Mouse (Mus musculus): ENCODE results near the gene Gm49405. TPM values are rescaled to one million over a fixed set of nuclear protein-coding genes. Genes with fewer than 3 reads are reported as not detected.
"Not testable (repeated sequence)": the region's sequence is repeated elsewhere in the genome, so short reads cannot be mapped to it uniquely, and the experiment has no call there.

Gene Gm49405
- total RNA-seq, 2 experiments from 2014 or later = 1.7 TPM

DNA sequence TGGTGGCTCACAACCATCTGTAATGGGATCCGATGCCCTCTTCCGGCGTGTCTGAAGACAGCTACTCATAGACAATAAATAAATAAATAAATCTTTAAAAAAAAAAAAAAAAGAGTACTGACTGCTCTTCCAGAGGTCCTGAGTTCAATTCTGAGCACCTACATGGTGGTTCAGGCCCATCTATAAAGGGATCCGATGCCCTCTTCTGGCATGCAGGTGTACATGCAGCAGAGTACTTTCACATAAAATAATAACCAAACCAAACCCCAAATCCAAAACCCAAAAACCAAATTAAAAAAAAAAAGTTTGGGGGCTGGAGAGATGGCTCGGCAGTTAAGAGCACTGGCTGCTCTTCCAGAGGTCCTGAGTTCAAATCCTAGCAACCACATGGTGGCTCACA lies 48.6 kb downstream of the Gm49405 start:
- DNase-seq (ENCODE audit: low spot score in 2 of 2) = not testable (repeated sequence)

DNA sequence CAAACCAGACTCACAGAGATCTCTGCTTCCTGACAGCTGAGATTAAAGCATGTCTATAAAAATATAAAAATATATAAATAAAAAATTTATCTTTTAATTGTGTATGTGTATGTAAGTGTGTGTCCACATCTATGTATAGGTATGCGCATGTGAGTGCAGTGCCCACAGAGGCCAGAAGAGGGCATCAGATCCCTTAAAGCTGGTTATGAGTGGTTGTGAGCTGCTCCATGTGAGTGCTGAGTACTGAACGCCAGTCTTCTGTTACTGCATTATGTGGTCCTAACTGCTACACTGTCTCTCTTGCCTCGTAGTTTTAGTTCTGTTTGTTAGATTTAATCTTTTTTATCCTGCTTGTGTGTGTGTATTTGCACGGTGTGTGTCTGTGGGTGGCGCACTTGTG lies 50.6 kb downstream of the Gm49405 start:
- DNase-seq (ENCODE audit: low spot score in 2 of 2) = no peak

- peak; percentile 62 to 69 for DNase-seq (ENCODE audit: low spot score in 2 of 2)
Measured at GRCm38 (mm10) chr19:4051741-4052515, 51.5 kb downstream of the Gm49405 start.

- no peak for DNase-seq (ENCODE audit: low spot score in 2 of 2)
Measured at GRCm38 (mm10) chr19:4052516-4053030, 52.1 kb downstream of the Gm49405 start.

DNA sequence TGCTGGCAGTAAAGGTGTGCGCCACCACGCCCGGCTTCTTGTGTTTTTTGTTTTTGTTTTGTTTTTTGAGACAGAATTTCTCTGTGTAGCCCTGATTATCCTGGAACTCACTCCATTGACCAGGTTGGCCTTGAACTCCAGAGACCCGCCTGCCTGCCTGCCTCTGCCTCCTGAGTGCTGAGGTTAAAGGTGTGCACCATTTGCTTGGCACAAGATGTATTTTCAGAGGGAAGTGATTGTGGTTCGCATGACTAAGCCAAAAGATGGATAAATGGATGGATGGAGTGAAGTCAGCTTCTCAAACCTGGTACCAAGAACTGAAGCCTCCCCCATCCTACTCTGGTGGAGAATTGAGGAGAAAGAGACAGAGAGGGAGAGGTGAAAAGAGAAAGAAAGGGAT lies 54.2 kb downstream of the Gm49405 start:
- DNase-seq (ENCODE audit: low spot score in 2 of 2) = no peak

Other genes starting within 250 kb of the Gm49405 start
- gene Kmt5b, start 233.2 kb upstream of the Gm49405 start, total RNA-seq (2021) = 10 to 100 TPM; 72.9 to 76.9 TPM
- 100 to 1,000 TPM in 1 of 2 experiments, 10 to 100 TPM in 1; 98.1 to 104 TPM for gene Chka, start 148.9 kb upstream of the Gm49405 start, total RNA-seq (2021)
- gene Tcirg1, start 93.5 kb upstream of the Gm49405 start, total RNA-seq (2021) = 10 to 100 TPM; 19.1 to 26.0 TPM
- 100 to 1,000 TPM; 134 to 139 TPM for gene Ndufs8, start 87.9 kb upstream of the Gm49405 start, total RNA-seq (2021)
- 1 to 10 TPM; 1.3 to 1.7 TPM for gene Aldh3b1, start 70.8 kb upstream of the Gm49405 start, total RNA-seq (2021)
- gene Unc93b1, start 65.4 kb upstream of the Gm49405 start, total RNA-seq (2021) = 10 to 100 TPM; 13.9 to 20.7 TPM
- not detected for gene Aldh3b3, start 42.0 kb upstream of the Gm49405 start, total RNA-seq (2021)
- gene Aldh3b2, start 28.3 kb upstream of the Gm49405 start, total RNA-seq (2021) = 1 to 10 TPM; 1.3 to 1.4 TPM
- 1 to 10 TPM; 1.9 to 2.2 TPM for gene Acy3, start 14.1 kb upstream of the Gm49405 start, total RNA-seq (2021)
- not detected for gene Tbx10, start 7.9 kb upstream of the Gm49405 start, total RNA-seq (2021)
- gene Nudt8, start within 50 bp of the Gm49405 start, total RNA-seq (2021) = 1 to 10 TPM; 9.0 to 9.4 TPM
- 1 to 10 TPM; 2.9 to 3.3 TPM for gene Doc2g, start 2.7 kb downstream of the Gm49405 start, total RNA-seq (2021)
- 100 to 1,000 TPM; 197 to 207 TPM for gene Ndufv1, start 12.2 kb downstream of the Gm49405 start, total RNA-seq (2021)
- gene Gstp1, start 37.4 kb downstream of the Gm49405 start, total RNA-seq (2021) = 100 to 1,000 TPM; 263 to 285 TPM
- gene Gstp2, start 45.4 kb downstream of the Gm49405 start, total RNA-seq (2021) = 10 to 100 TPM; 18.5 to 23.6 TPM
- gene Gstp3, start 58.9 kb downstream of the Gm49405 start, total RNA-seq (2021) = not detected
- not detected for gene Cabp2, start 81.0 kb downstream of the Gm49405 start, total RNA-seq (2021)
- 10 to 100 TPM; 21.5 to 23.6 TPM for gene Cdk2ap2, start 96.6 kb downstream of the Gm49405 start, total RNA-seq (2021)
- 100 to 1,000 TPM; 178 to 201 TPM for gene Pitpnm1, start 99.4 kb downstream of the Gm49405 start, total RNA-seq (2021)
- gene Aip, start 125.2 kb downstream of the Gm49405 start, total RNA-seq (2021) = 10 to 100 TPM; 74.6 to 76.5 TPM
- gene Gpr152, start 139.2 kb downstream of the Gm49405 start, total RNA-seq (2021) = not detected
- under 1 TPM in 1 of 2 experiments, not detected in 1; 0.30 TPM for gene Cabp4, start 143.4 kb downstream of the Gm49405 start, total RNA-seq (2021)
- 10 to 100 TPM; 82.0 to 88.5 TPM for gene Coro1b, start 148.0 kb downstream of the Gm49405 start, total RNA-seq (2021)
- 1 to 10 TPM; 1.3 to 2.5 TPM for gene Ptprcap, start 153.0 kb downstream of the Gm49405 start, total RNA-seq (2021)
- 10 to 100 TPM; 31.6 to 39.9 TPM for gene Rps6kb2, start 162.7 kb downstream of the Gm49405 start, total RNA-seq (2021)
- gene Carns1, start 174.9 kb downstream of the Gm49405 start, total RNA-seq (2021) = 1 to 10 TPM; 3.0 to 3.6 TPM
- 1 to 10 TPM; 1.6 to 2.1 TPM for gene Tbc1d10c, start 190.7 kb downstream of the Gm49405 start, total RNA-seq (2021)
- 100 to 1,000 TPM; 295 to 307 TPM for gene Ppp1ca, start 191.4 kb downstream of the Gm49405 start, total RNA-seq (2021)
- 1 to 10 TPM; 8.0 to 8.9 TPM for gene Rad9a, start 201.0 kb downstream of the Gm49405 start, total RNA-seq (2021)
- gene Clcf1, start 213.6 kb downstream of the Gm49405 start, total RNA-seq (2021) = under 1 TPM; 0.36 to 0.75 TPM
- gene AC109138.7, start 213.7 kb downstream of the Gm49405 start, total RNA-seq (2021) = not detected
- 10 to 100 TPM; 14.4 to 15.8 TPM for gene Pold4, start 231.3 kb downstream of the Gm49405 start, total RNA-seq (2021)